Mouse (Mus musculus) forebrain, embryonic 11.5 days (tissue): Measurements from ENCODE around the gene Cpn2. TPM values are rescaled to one million over a fixed set of nuclear protein-coding genes. Genes with fewer than 3 reads are reported as not detected.

Source experiments
- ATAC-seq: fragments of 200-750 bp; cut with Nextera tagmentation; replicated peaks from 2 replicates; pipeline ENCODE4 v1.8.0; 2017; ENCODE audit warnings: moderate TSS enrichment; ENCODE audit not compliant: low FRiP score
- DNase-seq: peaks from one replicate; pipeline ENCODE4 v3.0.0-alpha.2; 2017; ENCODE audit warnings: low spot score
- H3K27ac ChIP-seq: fragments of 300-500 bp; sonication (generic); 2 replicates; pipeline ENCODE4 v1.5.1; 2014; ENCODE audit warnings: low read depth, low read length
- H3K27me3 ChIP-seq: fragments of 300-500 bp; sonication (generic); 2 replicates; pipeline ENCODE4 v1.6.1; 2014; ENCODE audit warnings: mild to moderate bottlenecking, low read length, mixed read lengths; ENCODE audit not compliant: control insufficient read depth, insufficient read depth
- H3K36me3 ChIP-seq: fragments of 300-500 bp; sonication (generic); 2 replicates; pipeline ENCODE4 v1.6.1; 2014; ENCODE audit warnings: mild to moderate bottlenecking, low read length, moderate library complexity, mixed read lengths; ENCODE audit not compliant: control insufficient read depth, insufficient read depth
- H3K4me1 ChIP-seq: fragments of 300-500 bp; sonication (generic); replicated peaks from 2 replicates; pipeline ENCODE4 v1.6.1; 2014; ENCODE audit warnings: low read length, mixed read lengths; ENCODE audit not compliant: control insufficient read depth, insufficient read depth
- H3K4me2 ChIP-seq: fragments of 300-500 bp; sonication (generic); 2 replicates; pipeline ENCODE4 v1.6.1; 2014; ENCODE audit warnings: low read depth, mild to moderate bottlenecking, low read length, moderate library complexity, mixed read lengths; ENCODE audit not compliant: severe bottlenecking
- H3K4me3 ChIP-seq: fragments of 300-500 bp; sonication (generic); 2 replicates; pipeline ENCODE4 v1.5.1; 2014; ENCODE audit warnings: low read depth, low read length
- H3K9ac ChIP-seq: fragments of 300-500 bp; sonication (generic); 2 replicates; pipeline ENCODE4 v1.6.1; 2014; ENCODE audit warnings: low read length
- H3K9me3 ChIP-seq: fragments of 300-500 bp; sonication (generic); 2 replicates; pipeline ENCODE4 v1.6.1; 2016; ENCODE audit warnings: low read length, mixed read lengths; ENCODE audit not compliant: control insufficient read depth
- WGBS: fragments of 180-500 bp; shearing (Covaris S2); extraction: QIAGEN DNeasy Blood & Tissue Kit; methylation state at CpG from one replicate; pipeline ENCODE4 v1.1.7; 2014; 5-methylcytosine and 5-hydroxymethylcytosine counted together
- polyA plus RNA-seq: library from polyadenylated mRNA; unstranded; fragments of >200 nt; fragmentation: Nextera tagmentation; extraction: Ambion mirVana; gene quantifications from 2 replicates; pipeline ENCODE4 v1.2.1, GENCODE M21; 2014

Cpn2 gene
- polyA plus RNA-seq, 1 experiment from 2014 or later, result not detected

- peaks cover 5% of the 10 kb centered on the region; the same call in 1 of the 2 replicates for H3K27me3 ChIP-seq
- no peak overlapping the region for H3K27ac ChIP-seq
- no peak overlapping the region for H3K4me2 ChIP-seq
- ATAC-seq, result no peak
- 49% methylated on average over 1 of the region's 1 CpGs for WGBS
- peaks cover 5% of the 10 kb centered on the region for H3K9me3 ChIP-seq
- DNase-seq, result no peak
- H3K36me3 ChIP-seq, result no peaks in the 10 kb centered on the region
- no peak overlapping the region for H3K4me3 ChIP-seq
- no peak overlapping the region for H3K9ac ChIP-seq
- no peaks in the 10 kb centered on the region for H3K4me1 ChIP-seq
These were observed 53.7 kb downstream of the Cpn2 start for GRCm38 (mm10) chr16:30213644-30214043.

GRCm38 (mm10) chr16:30212035-30212434 lies 55.3 kb downstream of the Cpn2 start:
- ATAC-seq, result no peak
- Histone ChIP-seq H3K9me3 (peaks cover 5% of the 10 kb centered on the region), H3K36me3 (no peaks in the 10 kb centered on the region), H3K27ac (no peak overlapping the region), H3K4me1 (no peaks in the 10 kb centered on the region), H3K9ac (no peak overlapping the region), H3K4me2 (no peak overlapping the region), H3K27me3 (peaks cover 5% of the 10 kb centered on the region; the same call in 1 of the 2 replicates), H3K4me3 (no peak overlapping the region)
- no peak for DNase-seq
- WGBS, result 44% methylated on average over 3 of the region's 3 CpGs

DNA sequence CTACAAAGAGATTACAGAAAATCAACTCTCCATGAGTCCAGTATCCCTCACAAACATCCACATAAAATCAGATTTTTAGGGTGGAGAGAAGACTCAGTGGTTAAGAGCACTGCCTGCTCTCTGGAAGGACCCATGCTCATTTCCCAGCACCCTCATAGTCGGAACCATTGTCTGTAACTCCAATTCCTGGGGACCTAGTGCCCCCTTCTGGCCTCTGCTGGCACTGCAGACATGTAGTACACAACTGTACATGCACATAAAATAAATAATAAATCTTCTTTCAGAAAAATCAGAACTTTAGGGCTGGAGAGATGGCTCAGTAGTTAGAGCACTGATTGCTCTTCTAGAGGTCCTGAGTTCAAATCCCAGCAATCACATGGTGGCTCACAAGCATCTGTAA lies 58.0 kb downstream of the Cpn2 start:
- Histone ChIP-seq H3K9ac (no peak overlapping the region), H3K27me3 (no peaks in the 10 kb centered on the region; the same call in 1 of the 2 replicates), H3K4me3 (no peak overlapping the region), H3K9me3 (peaks cover 5% of the 10 kb centered on the region), H3K27ac (no peak overlapping the region), H3K4me1 (no peaks in the 10 kb centered on the region; the same call in none of the 2 replicates), H3K36me3 (no peaks in the 10 kb centered on the region), H3K4me2 (no peak overlapping the region)
- ATAC-seq (no peak), DNase-seq (no peak)
- 86% methylated on average over 1 of the region's 1 CpGs for WGBS

DNA sequence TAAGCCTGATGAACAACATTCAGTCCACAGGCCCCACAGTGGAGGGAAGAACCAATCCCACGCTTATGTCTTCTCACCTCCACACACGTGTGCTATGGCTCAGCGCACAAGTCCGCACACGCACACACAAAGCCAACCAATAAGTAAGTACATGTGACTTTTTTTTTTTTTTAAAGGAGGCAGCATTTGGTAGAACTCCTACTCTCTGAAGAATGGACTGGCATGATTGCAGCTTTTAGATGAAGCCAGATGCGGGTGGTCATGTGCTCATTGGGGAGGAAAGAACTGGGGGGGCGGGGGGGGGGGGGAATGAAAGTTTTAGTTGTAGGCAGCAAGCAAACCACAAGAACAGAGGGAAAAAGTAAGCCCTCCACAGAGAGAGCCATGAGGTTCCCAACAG lies 59.3 kb downstream of the Cpn2 start:
- H3K4me1 ChIP-seq, result no peaks in the 10 kb centered on the region; the same call in none of the 2 replicates
- WGBS, result 94% methylated on average over 6 of the region's 7 CpGs
- peaks cover 5% of the 10 kb centered on the region for H3K9me3 ChIP-seq
- H3K27me3 ChIP-seq, result peaks cover 3% of the 10 kb centered on the region; the same call in 1 of the 2 replicates
- no peak overlapping the region for H3K4me3 ChIP-seq
- no peak overlapping the region for H3K27ac ChIP-seq
- H3K4me2 ChIP-seq, result no peak overlapping the region
- no peak overlapping the region for H3K9ac ChIP-seq
- ATAC-seq (no peak), DNase-seq (no peak)
- H3K36me3 ChIP-seq, result no peaks in the 10 kb centered on the region

DNA sequence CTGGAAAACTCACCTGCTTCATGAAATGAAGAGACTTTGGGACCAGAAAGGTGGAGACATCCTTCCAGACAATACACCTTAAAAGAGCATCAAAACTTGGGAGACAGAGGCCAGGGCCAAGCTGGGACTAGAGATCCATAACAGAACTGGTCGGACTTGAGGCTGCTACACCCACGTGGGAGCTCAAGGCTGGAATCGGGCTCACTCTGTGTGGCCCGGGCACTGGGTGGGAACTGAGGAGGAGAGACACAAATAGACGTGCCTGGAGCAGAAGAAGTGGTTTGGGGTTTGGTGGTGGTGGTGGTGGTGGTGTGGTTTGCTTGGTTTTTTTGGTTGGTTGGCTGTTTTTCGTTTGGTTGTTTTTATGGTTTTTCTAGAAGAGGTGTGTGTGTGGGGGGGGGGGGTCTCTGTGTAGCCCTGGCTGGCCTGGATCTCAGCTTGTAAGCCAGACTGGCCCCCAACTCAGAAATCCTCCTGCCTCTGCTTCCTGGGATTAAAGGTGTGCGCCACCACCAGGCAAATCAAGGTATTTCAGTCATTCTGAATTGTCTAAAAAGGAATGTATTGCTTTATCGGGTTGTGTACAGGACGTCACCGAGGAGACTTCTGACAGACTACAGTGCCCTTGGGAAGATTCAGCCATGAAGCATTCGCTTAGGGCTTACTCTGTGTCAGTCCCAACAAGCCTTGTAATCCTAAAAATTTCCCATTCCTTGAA lies 60.0 kb downstream of the Cpn2 start:
- Histone ChIP-seq H3K9ac (no peak overlapping the region), H3K27ac (no peak overlapping the region), H3K9me3 (peaks cover 5% of the 10 kb centered on the region), H3K4me3 (no peak overlapping the region), H3K4me1 (no peaks in the 10 kb centered on the region; the same call in none of the 2 replicates), H3K27me3 (peaks cover 3% of the 10 kb centered on the region), H3K4me2 (no peak overlapping the region), H3K36me3 (no peaks in the 10 kb centered on the region)
- DNase-seq, result no peak
- WGBS, result 82% methylated on average over 11 of the region's 11 CpGs
- no peak for ATAC-seq

Other genes starting within 250 kb of the Cpn2 start
- 66.5 and 67.0 TPM in 2 replicates for gene Hes1, start 203.1 kb downstream of the Cpn2 start, polyA plus RNA-seq
- 0.40 and 1.1 TPM in 2 replicates for gene Lrrc15, start 15.8 kb upstream of the Cpn2 start, polyA plus RNA-seq
- 1.7 and 2.0 TPM in 2 replicates for gene Gp5, start 43.3 kb upstream of the Cpn2 start, polyA plus RNA-seq
- 13.6 and 15.5 TPM in 2 replicates for gene Atp13a3, start 138.5 kb upstream of the Cpn2 start, polyA plus RNA-seq